Mouse (Mus musculus) adrenal gland, adult 10 weeks (tissue): ENCODE results near the gene Olfr1502. TPM values are rescaled to one million over a fixed set of nuclear protein-coding genes. Genes with fewer than 3 reads are reported as not detected.

Source experiments
- polyA plus RNA-seq: library from polyadenylated mRNA; stranded (reverse); fragments of 350-450 nt; fragmentation: Illumina TruSeq; extraction: RNeasy Lipid Tissue Mini Kit (QIAGEN cat#74804); gene quantifications from one replicate; pipeline ENCODE4 v1.2.3, GENCODE M21; 2014; ENCODE audit warnings: low read depth, low replicate concordance

Gene Olfr1502
- polyA plus RNA-seq: not detected

DNA sequence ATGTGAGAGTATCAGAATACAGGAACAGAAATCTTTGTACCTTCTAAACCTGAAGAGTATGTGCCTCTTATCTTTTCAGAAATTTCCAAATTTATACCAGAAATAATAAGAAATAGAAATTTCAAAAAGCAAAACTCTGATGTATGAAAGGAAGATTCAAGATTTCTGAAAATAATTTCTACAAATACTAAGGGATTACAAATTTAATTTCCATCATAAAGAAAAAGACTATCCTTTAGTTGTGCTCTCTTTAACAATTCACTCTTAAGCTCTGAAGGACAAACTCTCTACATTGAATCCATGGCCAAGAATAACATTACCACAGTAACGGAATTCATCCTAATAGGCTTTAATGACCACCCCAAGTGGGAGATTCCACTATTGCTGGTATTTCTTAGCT is at the start of gene Olfr1502:
TSS of gene Olfr1502 (plus strand) at position 301 of the 400 bp plus-strand sequence.

DNA sequence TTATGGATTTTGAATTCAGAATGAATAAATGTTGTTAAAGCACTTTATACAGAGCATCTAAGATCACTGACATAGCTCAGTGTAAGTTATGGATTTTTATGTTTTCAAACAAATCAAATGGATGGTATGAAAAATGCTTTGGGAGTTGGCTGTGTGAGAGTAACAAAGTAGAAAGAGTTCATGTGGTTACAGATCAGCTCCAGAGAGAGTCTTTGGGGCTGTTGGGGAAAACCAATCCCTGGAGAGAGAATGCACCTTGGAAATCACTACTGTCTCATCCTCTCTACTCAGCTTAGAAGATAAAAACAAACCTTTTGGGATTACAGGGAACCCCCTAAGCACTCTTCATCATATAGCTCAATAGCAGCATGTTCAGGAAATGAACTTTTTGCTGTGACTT is 42.2 kb upstream of the Olfr1502 start, which contains the start of gene Olfr1499:
TSS of gene Olfr1499 (minus strand) at position 101 of the 400 bp plus-strand sequence.

DNA sequence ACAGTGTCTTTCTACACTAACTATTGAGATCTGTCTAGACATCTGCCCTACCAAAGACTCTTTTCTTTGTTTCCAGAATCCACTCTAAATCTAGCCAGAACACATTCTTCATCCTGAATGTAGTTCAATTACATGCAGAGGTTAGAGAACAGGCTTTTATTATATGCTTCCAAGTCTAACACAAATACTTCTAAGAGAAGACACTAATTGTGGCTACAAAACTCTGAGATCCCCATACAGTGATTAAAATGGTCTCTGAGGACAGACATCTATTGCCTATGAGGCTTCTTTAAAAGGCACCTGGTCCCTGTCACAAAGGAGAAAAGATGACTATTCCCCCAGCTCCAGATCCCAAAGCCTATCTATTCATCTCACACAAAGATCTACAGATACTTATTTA is 31.2 kb upstream of the Olfr1502 start, which contains the start of gene Olfr1500:
TSS of gene Olfr1500 (minus strand) at position 101 of the 400 bp plus-strand sequence.

DNA sequence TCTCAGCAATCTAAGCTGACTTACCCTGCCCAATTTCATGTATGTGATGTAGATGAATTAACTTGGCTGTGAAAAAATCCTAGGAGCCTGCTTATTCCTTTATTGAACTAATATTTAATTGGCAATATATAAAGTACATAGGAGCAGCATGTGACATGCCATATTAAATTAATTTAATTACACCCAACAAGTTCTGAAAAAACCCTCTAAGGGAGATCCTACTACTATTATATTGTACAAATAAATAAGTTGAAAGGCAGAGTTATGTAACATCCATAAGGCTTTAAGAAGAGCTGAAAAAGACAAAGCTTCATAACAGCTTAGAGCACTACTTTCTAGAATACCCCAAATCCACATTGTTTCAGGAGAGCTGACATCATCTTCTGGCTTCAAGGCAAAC is 11.0 kb upstream of the Olfr1502 start, which contains the start of gene Olfr1501:
TSS of gene Olfr1501 (minus strand) at position 101 of the 400 bp plus-strand sequence.

DNA sequence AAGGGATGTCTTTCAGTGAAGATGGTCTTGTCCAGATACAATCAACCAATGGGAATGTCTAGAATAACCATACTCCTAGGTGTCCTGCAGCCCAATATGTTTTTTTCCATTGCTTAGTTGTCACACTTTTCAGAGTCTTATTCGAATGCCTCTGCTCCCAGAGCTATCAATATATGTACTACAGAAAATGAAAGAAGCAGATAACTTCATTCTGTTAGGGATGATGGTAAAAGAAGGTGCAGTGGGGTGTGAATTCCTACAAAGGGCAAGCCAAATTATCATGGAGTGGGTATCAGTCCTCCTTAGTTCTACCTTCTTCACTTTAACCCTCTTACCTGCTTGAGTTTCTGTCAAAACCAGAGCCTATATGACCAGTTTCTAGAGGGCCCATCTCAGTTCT is 36.2 kb downstream of the Olfr1502 start, which contains the start of gene Olfr1504:
TSS of gene Olfr1504 (minus strand) at position 101 of the 400 bp plus-strand sequence.

Other genes with a start within 250 kb of the Olfr1502 start
- gene Olfr1487, start 244.4 kb upstream of the Olfr1502 start, polyA plus RNA-seq: not detected
- gene Olfr1489, start 230.2 kb upstream of the Olfr1502 start, polyA plus RNA-seq: not detected
- gene Olfr1490, start 210.7 kb upstream of the Olfr1502 start, polyA plus RNA-seq: not detected
- not detected for gene Olfr1491, start 164.5 kb upstream of the Olfr1502 start, polyA plus RNA-seq
- gene Olfr1493-ps1, start 138.5 kb upstream of the Olfr1502 start, polyA plus RNA-seq: not detected
- not detected for gene Olfr1494, start 122.1 kb upstream of the Olfr1502 start, polyA plus RNA-seq
- not detected for gene Olfr1495, start 97.2 kb upstream of the Olfr1502 start, polyA plus RNA-seq
- not detected for gene Olfr1496, start 83.9 kb upstream of the Olfr1502 start, polyA plus RNA-seq
- not detected for gene Olfr1497, start 63.6 kb upstream of the Olfr1502 start, polyA plus RNA-seq
- not detected for gene Olfr1499, start 42.3 kb upstream of the Olfr1502 start, polyA plus RNA-seq
- not detected for gene Olfr1500, start 31.3 kb upstream of the Olfr1502 start, polyA plus RNA-seq
- gene Olfr1501, start 11.1 kb upstream of the Olfr1502 start, polyA plus RNA-seq: not detected
- not detected for gene Olfr1504, start 36.1 kb downstream of the Olfr1502 start, polyA plus RNA-seq
- gene Olfr1505, start 51.7 kb downstream of the Olfr1502 start, polyA plus RNA-seq: not detected